Mouse (Mus musculus) erythroblast, embryonic 14.5 days (primary cell): ENCODE data around the gene Tuba1a.

Source experiments
- GATA1 ChIP-seq: IDR thresholded peaks from 2 replicates; pipeline ENCODE4 v1.6.1; 2012; ENCODE audit warnings: low read length, inconsistent platforms, mixed read lengths
- TAL1 ChIP-seq: IDR thresholded peaks from 3 replicates; pipeline ENCODE4 v1.6.1; 2012; ENCODE audit warnings: low read length, inconsistent platforms, mixed read lengths

DNA sequence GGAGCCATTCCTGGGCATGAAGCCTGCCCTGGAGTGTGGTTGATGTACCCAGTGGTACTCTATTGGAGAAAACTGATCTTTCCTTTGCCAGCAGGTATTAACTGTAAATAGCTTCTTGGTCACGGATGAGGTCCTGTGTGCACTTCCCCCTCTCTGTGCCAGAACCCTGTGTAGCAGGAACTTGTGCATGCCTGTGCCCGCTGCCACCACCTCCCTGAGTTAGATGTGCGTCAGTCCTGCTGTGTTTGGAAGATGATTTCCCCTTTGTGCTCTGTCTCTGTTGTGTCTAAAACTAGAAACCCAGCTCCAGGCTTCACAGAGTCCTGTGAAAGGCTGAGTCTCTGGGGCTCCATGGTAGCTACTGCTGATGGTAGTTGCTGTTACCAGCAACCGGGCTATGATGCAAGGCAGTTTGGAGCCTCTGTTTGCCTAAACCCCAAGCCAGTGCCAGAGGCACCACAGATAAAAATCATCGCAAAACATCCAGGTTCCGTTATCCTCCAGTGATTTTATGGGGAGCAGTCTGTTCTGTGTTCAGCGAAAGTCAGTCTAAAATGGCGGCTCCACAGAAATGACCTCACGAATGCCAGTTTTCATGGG, 19.6 kb upstream of the Tuba1a start:
- TF ChIP-seq TAL1 (no peak), GATA1 (no peak)
